Mouse (Mus musculus) G1E (cell line): ENCODE results near the gene Tmem104.

ENCODE experiments used
- CTCF ChIP-seq: IDR thresholded peaks from 2 replicates; pipeline ENCODE4 v1.5.1; 2012; ENCODE audit warnings: low read depth, low read length, inconsistent platforms, mixed read lengths
- GATA1 ChIP-seq: IDR thresholded peaks from 2 replicates; pipeline ENCODE4 v1.6.1; 2012; ENCODE audit warnings: borderline replicate concordance, low read length, inconsistent platforms, mixed read lengths
- POLR2AphosphoS5 ChIP-seq: IDR thresholded peaks from 2 replicates; pipeline ENCODE4 v1.6.1; 2012; ENCODE audit warnings: low read depth, low read length, inconsistent platforms; ENCODE audit not compliant: insufficient replicate concordance
- TAL1 ChIP-seq: conservative IDR thresholded peaks from 2 replicates; pipeline ENCODE4 v1.6.1; 2012; ENCODE audit warnings: low read depth, low read length, inconsistent platforms, mixed read lengths

DNA sequence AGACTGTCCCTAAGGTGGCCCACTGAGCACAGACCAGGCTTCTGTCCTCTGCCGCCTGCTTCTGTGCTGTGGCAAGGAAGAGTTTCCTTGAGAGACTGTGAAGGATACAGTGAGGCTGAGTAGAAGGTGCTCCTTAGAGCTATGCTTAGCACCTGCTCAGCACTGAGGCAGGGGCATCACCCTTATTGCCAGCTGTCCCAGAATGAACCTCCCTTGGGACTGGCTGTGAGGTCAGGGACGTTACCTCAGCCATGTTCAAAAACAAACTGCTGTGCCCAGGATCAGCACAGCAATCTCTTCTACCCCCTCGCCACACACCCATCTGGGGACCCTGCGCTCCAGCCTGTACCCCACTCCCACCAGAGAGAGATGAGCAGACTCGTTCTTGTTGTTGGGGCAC lies 45.6 kb downstream of the Tmem104 start:
- TF ChIP-seq CTCF (no peak), POLR2AphosphoS5 (no peak), TAL1 (no peak), GATA1 (no peak)
